22 mouse cellular contexts compared by ENCODE assay signal in the genomic region with DNA sequence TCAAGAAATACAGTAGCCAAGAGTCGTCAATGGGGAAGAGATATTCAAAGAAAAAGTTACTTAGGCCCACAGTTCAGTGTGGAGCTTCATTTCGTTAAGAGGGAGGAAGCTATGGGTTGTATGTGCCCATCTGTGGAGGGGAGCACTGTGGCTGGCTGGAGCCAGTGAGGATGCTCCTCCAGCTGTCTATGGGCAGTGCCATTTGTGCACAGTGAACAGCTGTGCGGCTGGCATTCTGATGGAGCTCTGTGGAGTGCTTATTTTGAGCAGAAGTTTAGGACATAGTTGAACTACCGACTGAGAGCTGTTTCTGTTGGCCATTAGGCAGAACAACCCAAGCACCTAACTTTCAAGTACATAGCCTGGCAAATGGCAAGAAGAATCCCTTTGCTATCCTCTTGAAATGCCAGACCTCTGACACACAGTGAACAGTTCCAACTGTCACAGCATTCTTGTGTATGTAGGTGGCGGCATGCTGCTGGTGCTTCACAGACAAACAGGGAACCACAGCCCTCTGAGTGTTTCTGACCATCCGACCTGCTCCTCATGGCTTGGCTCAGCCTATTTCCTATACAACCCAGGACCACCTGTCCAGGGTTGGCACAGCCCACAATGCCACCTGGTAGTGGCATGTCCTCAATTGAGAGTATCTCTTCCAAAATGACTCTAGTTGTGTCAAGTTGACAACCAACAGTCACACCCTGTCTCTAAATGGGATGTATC.
DNase-seq lines count a peak whose midpoint lies in the region; ATAC-seq and TF ChIP-seq lines count a peak whose summit lies in the region.
"Had no signal": no experiment of that assay in that cellular context is flagged by ENCODE, and none has a peak within 500 bp of the region (broad histone marks: within the 10 kb centered on the region; RNA-seq: fewer than 3 reads in every experiment).

No protein-coding gene starts in this region.

- DNase-seq in heart, postnatal 0 days (ENCODE audit: low spot score), result peak; percentile 8
- no peak for DNase-seq in heart, adult 18-20 months
- peak; percentile 91 for DNase-seq in brain, adult 2 months (ENCODE audit: low read depth, low spot score)
- peak; percentile 71 for DNase-seq in cerebellum, adult 9-10 months
- DNase-seq in gastrocnemius, adult 2 months, result no peak
- DNase-seq: adrenal gland, postnatal 25 days; gastrocnemius, postnatal 36 days; heart, postnatal 14 days; lung, postnatal 10 days; right cerebral cortex, adult 18-20 months; right cerebral cortex, postnatal 4 days; thymus, postnatal 25 days had no signal

- H3K9ac ChIP-seq in heart, postnatal 0 days (replicated peaks; ENCODE audit: low read depth, low read length), result no peak overlapping the region
- H3K9ac ChIP-seq: neural tube, embryonic 15.5 days had no signal

- H3K27ac ChIP-seq in heart, postnatal 0 days (ENCODE audit: low read depth), result no peak overlapping the region
- no peak overlapping the region for H3K27ac ChIP-seq in gastrocnemius, adult 2 months
- H3K27ac ChIP-seq: embryonic facial prominence, embryonic 10.5 days; forebrain, embryonic 10.5 days; hindbrain, postnatal 0 days; kidney, postnatal 0 days; neural tube, embryonic 15.5 days had no signal

- H3K4me2 ChIP-seq in heart, postnatal 0 days (ENCODE audit: low read depth, low read length), result no peak overlapping the region
- no peak overlapping the region for H3K4me2 ChIP-seq in myocyte (ENCODE audit: low read depth)
- H3K4me2 ChIP-seq: midbrain, embryonic 11.5 days; neural tube, embryonic 15.5 days had no signal

- H3ac ChIP-seq in myocyte (ENCODE audit: control insufficient read depth, insufficient read length), result no peak overlapping the region

- intact Hi-C loops in gastrocnemius, adult 2 months (cut with DNase I), result loop anchor here (2.0 kb wide), 1 partner anchor 183 kb away; no protein-coding TSS in a partner anchor

- TF ChIP-seq POLR2A in myocyte (IDR thresholded peaks at IDR 0.05; ENCODE audit: insufficient read length, low read depth), result no peak

- no peaks in the 10 kb centered on the region for H3K4me1 ChIP-seq in heart, postnatal 0 days (ENCODE audit: control insufficient read depth, insufficient read depth)
- H3K4me1 ChIP-seq: embryonic facial prominence, embryonic 10.5 days; forebrain, embryonic 10.5 days; neural tube, embryonic 15.5 days had no signal

- H3K9me3 ChIP-seq in heart, postnatal 0 days (replicated peaks; ENCODE audit: control insufficient read depth, low read length), result no peaks in the 10 kb centered on the region
- H3K9me3 ChIP-seq: embryonic facial prominence, embryonic 10.5 days; forebrain, embryonic 10.5 days; neural tube, embryonic 15.5 days had no signal

- no peak for TF ChIP-seq CTCF in heart, postnatal 0 days (IDR thresholded peaks at IDR 0.05; ENCODE audit: low read depth)
- TF ChIP-seq CTCF in gastrocnemius, adult 2 months (IDR thresholded peaks at IDR 0.05), result no peak

- ATAC-seq in heart, postnatal 0 days (ENCODE audit: insufficient read depth, low read depth), result peak; percentile 62
- no peak for ATAC-seq in erythroblast, adult 5-6 weeks (replicated peaks; ENCODE audit: low FRiP score, poor library complexity, severe bottlenecking)
- ATAC-seq: forebrain, embryonic 16.5 days; hindbrain, postnatal 0 days; intestine, embryonic 16.5 days had no signal

- no peaks in the 10 kb centered on the region for H3K27me3 ChIP-seq in heart, postnatal 0 days (ENCODE audit: control insufficient read depth, insufficient read depth, low read length)
- H3K27me3 ChIP-seq in myocyte (ENCODE audit: control insufficient read depth, insufficient read depth, insufficient read length), result no peaks in the 10 kb centered on the region
- H3K27me3 ChIP-seq: neural tube, embryonic 15.5 days had no signal

- 61% methylated on average over 6 of the region's 6 CpGs for WGBS in heart, postnatal 0 days

- no peak overlapping the region for H3K4me3 ChIP-seq in heart, postnatal 0 days (ENCODE audit: low read depth, low read length)
- no peak overlapping the region for H3K4me3 ChIP-seq in myocyte
- H3K4me3 ChIP-seq in gastrocnemius, adult 2 months, result no peak overlapping the region
- H3K4me3 ChIP-seq: embryonic facial prominence, embryonic 10.5 days; forebrain, embryonic 10.5 days; neural tube, embryonic 15.5 days had no signal

- peaks cover 87% of the 10 kb centered on the region for H3K36me3 ChIP-seq in heart, postnatal 0 days (replicated peaks; ENCODE audit: control insufficient read depth, insufficient read depth, low read length)
- H3K36me3 ChIP-seq in myocyte (ENCODE audit: control insufficient read depth, insufficient read depth), result peaks cover 21% of the 10 kb centered on the region

- no peak for TF ChIP-seq EP300 in heart, postnatal 0 days (IDR thresholded peaks at IDR 0.05; ENCODE audit: low read depth)

- H3K79me2 ChIP-seq in myocyte (ENCODE audit: control insufficient read depth, insufficient read depth), result no peaks in the 10 kb centered on the region

TF ChIP-seq in myocyte, 11 proteins besides CTCF, POLR2A, EP300 and RAD21:
- peak; percentile 37 for TF ChIP-seq TCF12 (IDR thresholded peaks at IDR 0.05; ENCODE audit: insufficient read depth, poor library complexity, severe bottlenecking)
- no peak for TF ChIP-seq SRF (IDR thresholded peaks at IDR 0.05; ENCODE audit: control insufficient read depth, insufficient read length, low read depth)
- TF ChIP-seq MYOD1 (IDR thresholded peaks at IDR 0.05; ENCODE audit: control insufficient read depth in 1 of 3, insufficient read length in 2 of 3, low read depth in 2 of 3), result peak; percentile 29 to 93 (median 90)
- peak; percentile 81 for TF ChIP-seq TCF3 (IDR thresholded peaks at IDR 0.05; ENCODE audit: insufficient read length, low read depth)
- TF ChIP-seq MYOG (IDR thresholded peaks at IDR 0.05; ENCODE audit: control insufficient read depth in 1 of 3, insufficient read depth in 1 of 3, insufficient read length in 2 of 3, low read depth in 2 of 3), result peak; percentile 89 to 95 (median 94)
TF ChIP-seq in myocyte: peak in this region for 4.

Comparison
In these comparisons a context has a peak if more than half of its experiments do, and no peak if none do; other contexts are left out.
1. DNase-seq: peak in heart, postnatal 0 days (single experiment), brain, adult 2 months (single experiment) and cerebellum, adult 9-10 months (single experiment); none in heart, adult 18-20 months (0 of 2) and gastrocnemius, adult 2 months (single experiment).